Mouse (Mus musculus) kidney, postnatal 0 days (tissue): ENCODE data around the gene Egfl7. TPM values are rescaled to one million over a fixed set of nuclear protein-coding genes. Genes with fewer than 3 reads are reported as not detected.

Experiments
- ATAC-seq: fragments of 200-750 bp; cut with Nextera tagmentation; replicated peaks from 2 replicates; pipeline ENCODE4 v1.8.0; 2017; ENCODE audit warnings: low read depth, moderate number of reproducible peaks, moderate TSS enrichment, moderate library complexity; ENCODE audit not compliant: low FRiP score
- DNase-seq: peaks from one replicate; pipeline ENCODE4 v3.0.0-alpha.2; 2016; ENCODE audit warnings: low spot score
- H3K27ac ChIP-seq: fragments of 300-500 bp; sonication (generic); 2 replicates; pipeline ENCODE4 v1.5.1; 2014; ENCODE audit warnings: mild to moderate bottlenecking
- H3K27me3 ChIP-seq: fragments of 300-500 bp; sonication (generic); 2 replicates; pipeline ENCODE4 v1.6.1; 2014; ENCODE audit warnings: low read length, mixed read lengths; ENCODE audit not compliant: insufficient read depth
- H3K36me3 ChIP-seq: fragments of 300-500 bp; sonication (generic); 2 replicates; pipeline ENCODE4 v1.6.1; 2014; ENCODE audit warnings: low read length, mixed read lengths; ENCODE audit not compliant: insufficient read depth
- H3K4me1 ChIP-seq: fragments of 300-500 bp; sonication (generic); replicated peaks from 2 replicates; pipeline ENCODE4 v1.6.1; 2014; ENCODE audit warnings: antibody characterized with exemption, low read length, mixed read lengths; ENCODE audit not compliant: insufficient read depth
- H3K4me2 ChIP-seq: fragments of 300-500 bp; sonication (generic); 2 replicates; pipeline ENCODE4 v1.6.1; 2014; ENCODE audit warnings: mild to moderate bottlenecking, low read length, moderate library complexity, mixed read lengths
- H3K4me3 ChIP-seq: fragments of 300-500 bp; sonication (generic); replicated peaks from 2 replicates; pipeline ENCODE4 v1.5.1; 2014; ENCODE audit warnings: low read depth, low read length
- H3K9ac ChIP-seq: fragments of 300-500 bp; sonication (generic); 2 replicates; pipeline ENCODE4 v1.6.1; 2014; ENCODE audit warnings: low read depth, low read length
- H3K9me3 ChIP-seq: fragments of 300-500 bp; sonication (generic); replicated peaks from 2 replicates; pipeline ENCODE4 v1.6.1; 2016; ENCODE audit warnings: low read length, inconsistent platforms, mixed read lengths
- CTCF ChIP-seq: IDR thresholded peaks from 2 replicates; pipeline ENCODE4 v1.5.1; 2016; ENCODE audit warnings: antibody characterized with exemption, low read depth, mild to moderate bottlenecking, moderate library complexity
- WGBS: fragments of 180-500 bp; shearing (Covaris S2); extraction: QIAGEN DNeasy Blood & Tissue Kit; methylation state at CpG from one replicate; pipeline ENCODE4 v1.1.7; 2014; 5-methylcytosine and 5-hydroxymethylcytosine counted together
- polyA plus RNA-seq: library from polyadenylated mRNA; unstranded; fragments of >200 nt; fragmentation: Nextera tagmentation; extraction: Ambion mirVana; gene quantifications from 2 replicates; pipeline ENCODE4 v1.2.1, GENCODE M21; 2015

The Egfl7 gene
- polyA plus RNA-seq, 1 experiment from 2014 or later: 211 TPM

GRCm38 (mm10) chr2:26586294-26587043, 6.7 kb downstream of the Egfl7 start, which contains the start of gene Gm20532:
Gene Gm20532, plus strand, starts transcription at chr2:26586639.
- peak within 1 kb of the TSS; percentile 53 for H3K4me3 ChIP-seq
- peak within 1 kb of the TSS; percentile 71 for H3K9ac ChIP-seq
- H3K27ac ChIP-seq: peak within 1 kb of the TSS; percentile 87
- H3K27me3 ChIP-seq: no peaks in the 10 kb centered on the region
- no peaks in the 10 kb centered on the region for H3K36me3 ChIP-seq
- peak within 1 kb of the TSS; percentile 76 for H3K4me2 ChIP-seq
- H3K9me3 ChIP-seq: no peaks in the 10 kb centered on the region
- WGBS: under 1% methylated on average over 55 of the region's 65 CpGs
- no peaks in the 10 kb centered on the region; the same call in 1 of the 2 replicates for H3K4me1 ChIP-seq
- peak; percentile 70 for TF ChIP-seq CTCF
- peak; percentile 88 for DNase-seq
- ATAC-seq: peak; percentile 56

- 4% methylated on average over 11 of the region's 11 CpGs for WGBS
- ATAC-seq: peak; percentile 44
- peak; percentile 56 for DNase-seq
Observed at GRCm38 (mm10) chr2:26587044-26587405, 7.2 kb downstream of the Egfl7 start.

GRCm38 (mm10) chr2:26588573-26588972, 8.8 kb downstream of the Egfl7 start:
- peak overlapping the region; percentile 76 for H3K4me2 ChIP-seq
- peak overlapping the region; percentile 53 for H3K4me3 ChIP-seq
- WGBS: 19% methylated on average over 4 of the region's 4 CpGs
- TF ChIP-seq CTCF: no peak
- ATAC-seq (no peak; the same call in 1 of the 2 replicates), DNase-seq (peak; percentile 71)
- no peaks in the 10 kb centered on the region for H3K9me3 ChIP-seq
- H3K27me3 ChIP-seq: no peaks in the 10 kb centered on the region
- peak overlapping the region; percentile 87; the same call in 1 of the 2 replicates for H3K27ac ChIP-seq
- peaks cover 15% of the 10 kb centered on the region for H3K36me3 ChIP-seq
- peak overlapping the region; percentile 71 for H3K9ac ChIP-seq
- H3K4me1 ChIP-seq: no peaks in the 10 kb centered on the region; the same call in 1 of the 2 replicates

More at GRCm38 (mm10) chr2:26587044-26587405, 7.2 kb downstream of the Egfl7 start:
- peak overlapping the region; percentile 87; the same call in 1 of the 2 replicates for H3K27ac ChIP-seq
- H3K4me3 ChIP-seq: peak overlapping the region; percentile 53
- H3K36me3 ChIP-seq: peaks cover 1% of the 10 kb centered on the region; the same call in 1 of the 2 replicates
- no peaks in the 10 kb centered on the region for H3K9me3 ChIP-seq
- peak; percentile 28; the same call in 1 of the 2 replicates for TF ChIP-seq CTCF
- H3K27me3 ChIP-seq: no peaks in the 10 kb centered on the region
- peak overlapping the region; percentile 71 for H3K9ac ChIP-seq
- H3K4me2 ChIP-seq: peak overlapping the region; percentile 76
- no peaks in the 10 kb centered on the region; the same call in 1 of the 2 replicates for H3K4me1 ChIP-seq

- no peaks in the 10 kb centered on the region for H3K9me3 ChIP-seq
- DNase-seq (no peak), ATAC-seq (no peak)
- TF ChIP-seq CTCF: no peak
- H3K4me3 ChIP-seq: peak overlapping the region; percentile 53
- peak overlapping the region; percentile 76 for H3K4me2 ChIP-seq
- H3K9ac ChIP-seq: peak overlapping the region; percentile 51
- H3K27ac ChIP-seq: peak overlapping the region; percentile 70; the same call in 1 of the 2 replicates
- WGBS: 84% methylated on average over 10 of the region's 10 CpGs
- peaks cover 15% of the 10 kb centered on the region for H3K36me3 ChIP-seq
- H3K4me1 ChIP-seq: no peaks in the 10 kb centered on the region; the same call in 1 of the 2 replicates
- no peaks in the 10 kb centered on the region for H3K27me3 ChIP-seq
Observed at GRCm38 (mm10) chr2:26589284-26589683, 9.5 kb downstream of the Egfl7 start.

GRCm38 (mm10) chr2:26590282-26590681, 10.5 kb downstream of the Egfl7 start:
- H3K9me3 ChIP-seq: no peaks in the 10 kb centered on the region
- no peak for DNase-seq
- TF ChIP-seq CTCF: no peak
- peak overlapping the region; percentile 76 for H3K4me2 ChIP-seq
- H3K4me1 ChIP-seq: no peaks in the 10 kb centered on the region; the same call in 1 of the 2 replicates
- 89% methylated on average over 7 of the region's 7 CpGs for WGBS
- no peak for ATAC-seq
- peak overlapping the region; percentile 51; the same call in 1 of the 2 replicates for H3K9ac ChIP-seq
- H3K36me3 ChIP-seq: peaks cover 18% of the 10 kb centered on the region
- peak overlapping the region; percentile 70; the same call in 1 of the 2 replicates for H3K27ac ChIP-seq
- H3K4me3 ChIP-seq: peak overlapping the region; percentile 53; the same call in 1 of the 2 replicates
- H3K27me3 ChIP-seq: no peaks in the 10 kb centered on the region

GRCm38 (mm10) chr2:26590962-26591361, 11.1 kb downstream of the Egfl7 start:
- peak overlapping the region; percentile 76 for H3K4me2 ChIP-seq
- 0 out of 2 replicates have a peak overlapping the region, but pooled peaks have one; percentile 53 for H3K4me3 ChIP-seq
- H3K9me3 ChIP-seq: no peaks in the 10 kb centered on the region
- no peak for TF ChIP-seq CTCF
- H3K27me3 ChIP-seq: no peaks in the 10 kb centered on the region
- 83% methylated on average over 7 of the region's 7 CpGs for WGBS
- peak overlapping the region; percentile 51 for H3K9ac ChIP-seq
- H3K27ac ChIP-seq: peak overlapping the region; percentile 10; the same call in 1 of the 2 replicates
- DNase-seq: no peak
- ATAC-seq: no peak
- peaks cover 19% of the 10 kb centered on the region for H3K36me3 ChIP-seq
- peaks cover 4% of the 10 kb centered on the region; the same call in 1 of the 2 replicates for H3K4me1 ChIP-seq
